Mouse (Mus musculus) MEL (cell line): ENCODE data around the gene Elovl5. TPM values are rescaled to one million over a fixed set of nuclear protein-coding genes. Genes with fewer than 3 reads are reported as not detected.

Experiments used
- DNase-seq: peaks from one replicate; pipeline ENCODE4 v3.0.0; 2011; ENCODE audit warnings: low read depth, low spot score
- H3K27ac ChIP-seq: 2 replicates; pipeline ENCODE4 v1.5.1; 2012; ENCODE audit warnings: low read depth, mild to moderate bottlenecking, control low read depth, low read length, moderate library complexity; ENCODE audit not compliant: control insufficient read depth
- H3K27me3 ChIP-seq, 2 experiments: fragments of 150-350 bp in 1 of 2; sonication (generic) in 1 of 2; 2 replicates each; pipeline ENCODE4 v1.6.1; 2012; ENCODE audit warnings: low read length in 2 of 2, mild to moderate bottlenecking in 2 of 2, improper control_type of control experiment in 1 of 2, moderate library complexity in 1 of 2; ENCODE audit not compliant: insufficient read depth in 2 of 2, control insufficient read depth in 1 of 2
- H3K36me3 ChIP-seq, 2 experiments: 2 replicates each; pipeline ENCODE4 v1.6.1; 2012 to 2014; ENCODE audit warnings: low read length in 2 of 2, improper control_type of control experiment in 1 of 2, inconsistent platforms in 1 of 2, mild to moderate bottlenecking in 1 of 2; ENCODE audit not compliant: insufficient read depth in 2 of 2, control insufficient read depth in 1 of 2
- H3K4me1 ChIP-seq, 2 experiments: fragments of 150-350 bp in 1 of 2; sonication (generic) in 1 of 2; 2 replicates each; pipeline ENCODE4 v1.6.1; 2012; ENCODE audit warnings: low read length in 2 of 2, improper control_type of control experiment in 1 of 2, mild to moderate bottlenecking in 1 of 2; ENCODE audit not compliant: insufficient read depth in 2 of 2, control insufficient read depth in 1 of 2
- H3K4me3 ChIP-seq, 2 experiments: fragments of 150-350 bp in 1 of 2; sonication (generic) in 1 of 2; 2 replicates each; pipeline ENCODE4 v1.5.1; 2012; ENCODE audit warnings: low read depth in 2 of 2, low read length in 2 of 2, mild to moderate bottlenecking in 2 of 2, moderate library complexity in 2 of 2, control low read depth in 1 of 2, improper control_type of control experiment in 1 of 2; ENCODE audit not compliant: control insufficient read depth in 1 of 2, insufficient read depth in 1 of 2
- H3K79me2 ChIP-seq: 2 replicates; pipeline ENCODE4 v1.6.1; 2012; ENCODE audit warnings: mild to moderate bottlenecking, low read length, moderate library complexity; ENCODE audit not compliant: control insufficient read depth, poor library complexity, insufficient read depth
- H3K9ac ChIP-seq: 2 replicates; pipeline ENCODE4 v1.6.1; 2012; ENCODE audit warnings: low read depth, mild to moderate bottlenecking, control low read depth, low read length, moderate library complexity; ENCODE audit not compliant: control insufficient read depth, poor library complexity, severe bottlenecking
- H3K9me3 ChIP-seq: fragments of 150-350 bp; sonication (generic); replicated peaks from 2 replicates; pipeline ENCODE4 v1.6.1; 2012; ENCODE audit warnings: mild to moderate bottlenecking, low read length, improper control_type of control experiment, moderate library complexity; ENCODE audit not compliant: insufficient read depth
- CTCF ChIP-seq, 3 experiments: IDR thresholded peaks in 2 of 3; conservative IDR thresholded peaks in 1 of 3; 2 replicates each; pipeline ENCODE4 v1.5.1; 2011 to 2012; ENCODE audit warnings: low read length in 3 of 3, low read depth in 2 of 3, mild to moderate bottlenecking in 2 of 3, improper control_type of control experiment in 1 of 3, inconsistent platforms in 1 of 3, mixed read lengths in 1 of 3, moderate library complexity in 1 of 3; ENCODE audit not compliant: control insufficient read depth in 1 of 3, insufficient read depth in 1 of 3, poor library complexity in 1 of 3, severe bottlenecking in 1 of 3
- ELF1 ChIP-seq: IDR thresholded peaks from 2 replicates; pipeline ENCODE4 v1.6.1; 2014; ENCODE audit warnings: low read depth, mild to moderate bottlenecking, inconsistent platforms, low read length, improper control_type of control experiment, moderate library complexity
- ETS1 ChIP-seq: IDR thresholded peaks from 2 replicates; pipeline ENCODE4 v1.6.1; 2012; ENCODE audit warnings: low read depth, mild to moderate bottlenecking, inconsistent platforms, low read length, improper control_type of control experiment, moderate library complexity
- JUND ChIP-seq: IDR thresholded peaks from 2 replicates; pipeline ENCODE4 v1.6.1; 2011; ENCODE audit warnings: low read depth, mild to moderate bottlenecking, improper control_type of control experiment, low read length
- MAFK ChIP-seq: IDR thresholded peaks from 2 replicates; pipeline ENCODE4 v1.6.1; 2011; ENCODE audit warnings: low read depth, mild to moderate bottlenecking, low read length, improper control_type of control experiment, borderline replicate concordance
- MAX ChIP-seq: IDR thresholded peaks from 2 replicates; pipeline ENCODE4 v1.6.1; 2011; ENCODE audit warnings: low read length, improper control_type of control experiment
- MAZ ChIP-seq: IDR thresholded peaks from 2 replicates; pipeline ENCODE4 v1.6.1; 2012; ENCODE audit warnings: low read depth, mild to moderate bottlenecking, inconsistent platforms, low read length, improper control_type of control experiment
- MEF2A ChIP-seq: IDR thresholded peaks from 2 replicates; pipeline ENCODE4 v1.6.1; 2014; ENCODE audit warnings: low read depth, mild to moderate bottlenecking, inconsistent platforms, low read length, improper control_type of control experiment; ENCODE audit not compliant: poor library complexity, insufficient replicate concordance, severe bottlenecking; ENCODE audit errors: extremely low read depth
- MXI1 ChIP-seq: IDR thresholded peaks from 2 replicates; pipeline ENCODE4 v1.6.1; 2011; ENCODE audit warnings: mild to moderate bottlenecking, low read depth, low read length, improper control_type of control experiment
- MYC ChIP-seq: IDR thresholded peaks from 2 replicates; pipeline ENCODE4 v1.6.1; 2011; ENCODE audit warnings: low read depth, mild to moderate bottlenecking, low read length, improper control_type of control experiment, moderate library complexity
- NELFE ChIP-seq: IDR thresholded peaks from 2 replicates; pipeline ENCODE4 v1.6.1; 2011; ENCODE audit warnings: low read depth, low read length, improper control_type of control experiment
- NRF1 ChIP-seq: IDR thresholded peaks from 2 replicates; pipeline ENCODE4 v1.6.1; 2014; ENCODE audit warnings: low read depth, mild to moderate bottlenecking, inconsistent platforms, low read length, improper control_type of control experiment, moderate library complexity; ENCODE audit not compliant: poor library complexity, insufficient read depth, severe bottlenecking
- POLR2A ChIP-seq, 2 experiments: IDR thresholded peaks; 2 replicates each; pipeline ENCODE4 v1.6.1; 2011 to 2012; ENCODE audit warnings: low read length in 2 of 2, mild to moderate bottlenecking in 2 of 2, control low read depth in 1 of 2, improper control_type of control experiment in 1 of 2, low read depth in 1 of 2, moderate library complexity in 1 of 2; ENCODE audit not compliant: control insufficient read depth in 1 of 2, insufficient read depth in 1 of 2, poor library complexity in 1 of 2
- RAD21 ChIP-seq: IDR thresholded peaks from 2 replicates; pipeline ENCODE4 v1.6.1; 2011; ENCODE audit warnings: mild to moderate bottlenecking, low read depth, low read length, improper control_type of control experiment
- SIN3A ChIP-seq: IDR thresholded peaks from 2 replicates; pipeline ENCODE4 v1.6.1; 2012; ENCODE audit warnings: low read length, improper control_type of control experiment, inconsistent platforms
- SMC3 ChIP-seq: IDR thresholded peaks from 2 replicates; pipeline ENCODE4 v1.6.1; 2011; ENCODE audit warnings: low read depth, low read length, improper control_type of control experiment
- UBTF ChIP-seq: IDR thresholded peaks from 2 replicates; pipeline ENCODE4 v1.6.1; 2012; ENCODE audit warnings: low read depth, mild to moderate bottlenecking, inconsistent platforms, low read length, improper control_type of control experiment, moderate library complexity, borderline replicate concordance; ENCODE audit not compliant: insufficient read depth
- USF1 ChIP-seq: IDR thresholded peaks from 2 replicates; pipeline ENCODE4 v1.6.1; 2014; ENCODE audit warnings: low read depth, mild to moderate bottlenecking, inconsistent platforms, low read length, improper control_type of control experiment, moderate library complexity
- USF2 ChIP-seq, 2 experiments: IDR thresholded peaks; 2 replicates each; pipeline ENCODE4 v1.6.1; 2011 to 2012; ENCODE audit warnings: improper control_type of control experiment in 2 of 2, low read length in 2 of 2, borderline replicate concordance in 1 of 2, inconsistent platforms in 1 of 2, low read depth in 1 of 2, mild to moderate bottlenecking in 1 of 2; ENCODE audit not compliant: insufficient read depth in 1 of 2
- ZKSCAN1 ChIP-seq: IDR thresholded peaks from 2 replicates; pipeline ENCODE4 v1.6.1; 2012; ENCODE audit warnings: low read depth, mild to moderate bottlenecking, inconsistent platforms, low read length, improper control_type of control experiment, moderate library complexity
- ZMIZ1 ChIP-seq: IDR thresholded peaks from 2 replicates; pipeline ENCODE4 v1.6.1; 2012; ENCODE audit warnings: low read depth, mild to moderate bottlenecking, inconsistent platforms, low read length, improper control_type of control experiment, moderate library complexity
- ZNF384 ChIP-seq: IDR thresholded peaks from 2 replicates; pipeline ENCODE4 v1.6.1; 2012; ENCODE audit warnings: low read depth, mild to moderate bottlenecking, inconsistent platforms, low read length, improper control_type of control experiment
- polyA plus RNA-seq, 2 experiments: library from polyadenylated mRNA; stranded (reverse) in 1 of 2; unstranded in 1 of 2; fragments of >175 nt in 1 of 2; fragments of >200 nt in 1 of 2; gene quantifications; 2 replicates each; pipeline versions ENCODE4 v1.2.1 to v1.2.4; 2012; ENCODE audit warnings: low replicate concordance in 2 of 2, low read depth in 1 of 2; ENCODE audit not compliant: insufficient read length in 2 of 2, insufficient read depth in 1 of 2, missing spikeins in 1 of 2
- total RNA-seq: library from RNA; depleted of rRNA; stranded (reverse); fragments of 300-350 nt; gene quantifications from 2 replicates; pipeline ENCODE4 v1.2.3, GENCODE M21; 2012

Gene Elovl5
- total and polyA plus RNA-seq, 3 experiments = 52.3 to 73.0 (median 58.3) TPM

DNA sequence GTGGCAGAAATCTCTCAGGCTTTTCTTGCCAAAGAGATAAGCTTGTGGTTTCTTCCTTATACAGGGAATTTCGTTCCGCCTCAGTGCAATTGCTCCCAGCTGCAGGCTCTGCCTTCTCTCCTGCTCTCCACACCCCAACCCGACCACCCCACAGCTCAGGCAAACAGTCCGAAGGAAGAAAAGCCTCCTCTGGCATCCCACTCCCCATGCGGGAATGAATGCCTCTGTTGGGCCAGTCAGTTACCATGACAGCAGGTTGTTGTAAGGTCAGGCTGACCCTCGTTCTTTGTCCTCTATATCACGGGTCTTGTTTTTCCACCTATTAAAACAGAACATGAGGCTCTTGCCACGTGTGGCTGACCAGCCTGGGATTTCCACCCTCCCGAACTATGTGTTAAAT is 104.1 kb downstream of the Elovl5 start:
- H3K9me3 ChIP-seq = no peaks in the 10 kb centered on the region
- no peaks in the 10 kb centered on the region for H3K36me3 ChIP-seq
- H3K4me1 ChIP-seq = no peaks in the 10 kb centered on the region
- H3K27ac ChIP-seq = no peak overlapping the region
- no peak for DNase-seq
- TF ChIP-seq ELF1 (no peak), ETS1 (no peak), MAFK (no peak), MXI1 (no peak), USF2 (IDR thresholded peaks at IDR 0.05; ENCODE audit: borderline replicate concordance in 1 of 2, insufficient read depth in 1 of 2, low read depth in 1 of 2, low read length in 2 of 2) (no peak), SMC3 (no peak), CTCF (IDR thresholded peaks at IDR 0.05 in 2 of 3, conservative IDR thresholded peaks at IDR 0.05 in 1 of 3; ENCODE audit: control insufficient read depth in 1 of 3, insufficient read depth in 1 of 3, low read depth in 2 of 3, low read length in 3 of 3, poor library complexity in 1 of 3, severe bottlenecking in 1 of 3) (no peak), POLR2A (IDR thresholded peaks at IDR 0.05; ENCODE audit: control insufficient read depth in 1 of 2, insufficient read depth in 1 of 2, low read depth in 1 of 2, low read length in 2 of 2, poor library complexity in 1 of 2) (no peak), MEF2A (no peak), SIN3A (no peak), ZNF384 (no peak), MAZ (no peak), NRF1 (no peak), RAD21 (no peak), ZMIZ1 (no peak), ZKSCAN1 (no peak), NELFE (no peak)
- no peak overlapping the region for H3K9ac ChIP-seq
- H3K4me3 ChIP-seq = no peak overlapping the region
- H3K79me2 ChIP-seq = no peaks in the 10 kb centered on the region
- H3K27me3 ChIP-seq = peaks cover 7 to 10% of the 10 kb centered on the region in 2 experiments

DNA sequence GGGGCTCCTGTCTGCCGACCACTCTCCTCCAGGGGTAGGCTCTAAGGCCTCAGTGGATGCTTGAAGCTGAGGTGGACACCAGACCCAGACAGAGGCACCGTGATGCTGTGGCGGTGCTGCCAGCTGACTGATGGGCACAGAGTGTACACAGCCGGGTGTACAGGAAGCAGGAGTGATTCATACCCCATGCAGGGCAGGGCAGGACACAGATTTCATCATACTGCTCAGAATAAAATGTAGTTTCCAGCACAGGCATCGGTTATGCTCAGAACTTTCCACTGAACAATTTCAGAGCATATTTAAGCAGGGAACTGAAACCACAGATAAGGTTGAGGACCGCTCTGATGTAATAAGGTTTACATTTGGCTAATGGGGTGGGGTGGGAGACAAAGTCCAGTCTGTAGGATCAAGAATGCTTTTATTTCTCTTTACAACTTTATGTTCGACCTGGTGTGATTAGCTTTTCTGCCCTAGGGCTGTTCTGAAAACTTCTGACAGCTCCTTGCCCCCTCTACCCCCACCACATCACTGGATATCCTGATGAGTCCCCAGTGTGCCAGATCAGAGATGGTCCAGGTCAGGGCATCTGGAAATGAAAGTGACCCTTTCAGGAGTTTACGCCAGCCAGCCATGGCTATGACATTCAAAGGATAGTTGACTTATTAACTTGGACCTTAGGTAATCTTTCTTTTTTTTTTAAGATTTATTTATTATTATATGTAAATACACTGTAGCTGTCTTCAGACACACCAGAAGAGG is 105.2 kb downstream of the Elovl5 start:
- TF ChIP-seq MAX (no peak), ZMIZ1 (no peak), UBTF (no peak), JUND (no peak), USF1 (no peak), MYC (no peak), CTCF (IDR thresholded peaks at IDR 0.05 in 2 of 3, conservative IDR thresholded peaks at IDR 0.05 in 1 of 3; ENCODE audit: control insufficient read depth in 1 of 3, insufficient read depth in 1 of 3, low read depth in 2 of 3, low read length in 3 of 3, poor library complexity in 1 of 3, severe bottlenecking in 1 of 3) (no peak)
- peaks cover 6 to 7% of the 10 kb centered on the region in 2 experiments for H3K27me3 ChIP-seq
- H3K27ac ChIP-seq = no peak overlapping the region
- H3K4me1 ChIP-seq = no peaks in the 10 kb centered on the region
- no peak overlapping the region for H3K9ac ChIP-seq
- H3K9me3 ChIP-seq = no peaks in the 10 kb centered on the region
- no peak overlapping the region for H3K4me3 ChIP-seq
- no peak for DNase-seq
- H3K79me2 ChIP-seq = no peaks in the 10 kb centered on the region
- H3K36me3 ChIP-seq = no peaks in the 10 kb centered on the region
